ENCODE assay signal across 21 mouse cellular contexts in genomic region chr17:78041204-78041603, GRCm38 (mm10).
A peak's percentile ranks its signal among the peaks of the same experiment; 100 is the strongest.
DNase-seq lines count a peak whose midpoint lies in the region; ATAC-seq and TF ChIP-seq lines count a peak whose summit lies in the region.
"Had no signal": no experiment of that assay in that cellular context is flagged by ENCODE, and none has a peak within 500 bp of the region (broad histone marks: within the 10 kb centered on the region; RNA-seq: fewer than 3 reads in every experiment).

No protein-coding gene starts in this region.

- no peaks in the 10 kb centered on the region for H3K36me3 ChIP-seq in thymus, adult 2 months (ENCODE audit: control insufficient read depth, insufficient read depth, low read length)
- H3K36me3 ChIP-seq: embryonic facial prominence, embryonic 12.5 days; heart, embryonic 13.5 days; limb, embryonic 15.5 days; neural tube, embryonic 13.5 days had no signal

- H3K27me3 ChIP-seq in thymus, adult 2 months (ENCODE audit: control insufficient read depth, insufficient read depth, low read length): no peaks in the 10 kb centered on the region
- H3K27me3 ChIP-seq: embryonic facial prominence, embryonic 12.5 days; heart, embryonic 13.5 days; limb, embryonic 15.5 days; megakaryocyte, embryonic 14.5 days; neural tube, embryonic 13.5 days had no signal

- no peak for TF ChIP-seq CTCF in thymus, adult 2 months (IDR thresholded peaks at IDR 0.05; ENCODE audit: borderline replicate concordance, control insufficient read depth, extremely low read depth, insufficient read depth, low read length, poor library complexity)

- H3K4me3 ChIP-seq in thymus, adult 2 months (ENCODE audit: control insufficient read depth, insufficient read depth, low read length): no peak overlapping the region
- H3K4me3 ChIP-seq: embryonic facial prominence, embryonic 12.5 days; gastrocnemius, adult 2 months; heart, embryonic 13.5 days; limb, embryonic 15.5 days; megakaryocyte, embryonic 14.5 days; neural tube, embryonic 13.5 days had no signal

- H3K27ac ChIP-seq in thymus, adult 2 months (ENCODE audit: control insufficient read depth, insufficient read depth, low read length): no peak overlapping the region
- H3K27ac ChIP-seq: embryonic facial prominence, embryonic 12.5 days; gastrocnemius, adult 2 months; heart, embryonic 13.5 days; hindbrain, embryonic 14.5 days; limb, embryonic 15.5 days; neural tube, embryonic 13.5 days had no signal

- no peak for TF ChIP-seq POLR2A in thymus, adult 2 months (IDR thresholded peaks at IDR 0.05; ENCODE audit: control insufficient read depth, extremely low read depth, insufficient read depth, low read length, poor library complexity)

- DNase-seq in CD4-positive, CD25-positive, alpha-beta regulatory T cell, adult 2 months (ENCODE audit: low read depth, low spot score): peak; percentile 7
- peak; percentile 19 for DNase-seq in thymus, adult 2 months
- DNase-seq in thymus, postnatal 0 days (ENCODE audit: low spot score): no peak
- DNase-seq in ZHBTc4 (ENCODE audit: low read depth, low spot score): peak; percentile 27
- DNase-seq in frontal cortex, postnatal 14 days (ENCODE audit: low spot score in 2 of 2): no peak
- DNase-seq in cerebellum, postnatal 4 days (ENCODE audit: low spot score in 2 of 2): no peak
- DNase-seq in urinary bladder, adult 2 months (ENCODE audit: low spot score): no peak
- DNase-seq: adrenal gland, adult 2 months; cerebellum, adult 8-10 months; gastrocnemius, adult 2 months; heart, postnatal 36 days; kidney, postnatal 10 days; lung, postnatal 14 days; midbrain, embryonic 14.5 days had no signal

- no peaks in the 10 kb centered on the region for H3K4me1 ChIP-seq in thymus, adult 2 months (replicated peaks; ENCODE audit: control insufficient read depth, insufficient read depth, low read length)
- H3K4me1 ChIP-seq: embryonic facial prominence, embryonic 12.5 days; heart, embryonic 13.5 days; limb, embryonic 15.5 days; megakaryocyte, embryonic 14.5 days; neural tube, embryonic 13.5 days had no signal

- 92% methylated on average over 4 of the region's 4 CpGs for WGBS in thymus, adult 2 months

- ATAC-seq in CD4-positive, CD25-positive, alpha-beta regulatory T cell, adult 4 months: no peak

Comparison
In these comparisons a context has a peak if more than half of its experiments do, and no peak if none do; other contexts are left out.
1. DNase-seq: peak in CD4-positive, CD25-positive, alpha-beta regulatory T cell, adult 2 months (single experiment), thymus, adult 2 months (single experiment) and ZHBTc4 (single experiment); none in thymus, postnatal 0 days (single experiment), frontal cortex, postnatal 14 days (0 of 2), cerebellum, postnatal 4 days (0 of 2) and urinary bladder, adult 2 months (single experiment).